Mouse (Mus musculus): ENCODE data around the gene Muc4. TPM values are rescaled to one million over a fixed set of nuclear protein-coding genes. Genes with fewer than 3 reads are reported as not detected.

The Muc4 gene
- total and polyA plus RNA-seq, 2 experiments from 2014 or later, result not detected

- H3K36me3 ChIP-seq (ENCODE audit: insufficient read depth, low read length), result no peaks in the 10 kb centered on the region
- H3K4me2 ChIP-seq (ENCODE audit: low read depth, low read length, poor library complexity, severe bottlenecking), result peak overlapping the region; percentile 18; the same call in 1 of the 2 replicates
- WGBS, result 4% methylated on average over 9 of the region's 9 CpGs
- peak; percentile 92 for TF ChIP-seq CTCF (IDR thresholded peaks at IDR 0.05)
- no peak overlapping the region for H3K4me3 ChIP-seq (ENCODE audit: low read depth, low read length)
- no peak overlapping the region for H3K27ac ChIP-seq (ENCODE audit: low read depth, low read length)
- H3K9me3 ChIP-seq (ENCODE audit: low read length), result no peaks in the 10 kb centered on the region
- H3K9ac ChIP-seq (replicated peaks; ENCODE audit: low read length, poor library complexity, severe bottlenecking), result no peak overlapping the region
- DNase-seq (ENCODE audit: low spot score), result peak; percentile 90
- no peaks in the 10 kb centered on the region for H3K27me3 ChIP-seq (ENCODE audit: insufficient read depth, low read length)
- ATAC-seq (ENCODE audit: low FRiP score), result no peak
- no peaks in the 10 kb centered on the region; the same call in 1 of the 2 replicates for H3K4me1 ChIP-seq (ENCODE audit: insufficient read depth, low read length)
Observed at GRCm38 (mm10) chr16:32812888-32813361, 77.2 kb downstream of the Muc4 start.

- Histone ChIP-seq H3K27me3 (ENCODE audit: insufficient read depth, low read length) (no peaks in the 10 kb centered on the region), H3K36me3 (ENCODE audit: insufficient read depth, low read length) (no peaks in the 10 kb centered on the region), H3K9ac (replicated peaks; ENCODE audit: low read length, poor library complexity, severe bottlenecking) (no peak overlapping the region), H3K27ac (ENCODE audit: low read depth, low read length) (no peak overlapping the region), H3K9me3 (ENCODE audit: low read length) (no peaks in the 10 kb centered on the region), H3K4me1 (ENCODE audit: insufficient read depth, low read length) (no peaks in the 10 kb centered on the region; the same call in 1 of the 2 replicates), H3K4me3 (ENCODE audit: low read depth, low read length) (no peak overlapping the region), H3K4me2 (ENCODE audit: low read depth, low read length, poor library complexity, severe bottlenecking) (peak overlapping the region; percentile 18; the same call in 1 of the 2 replicates)
- ATAC-seq (ENCODE audit: low FRiP score) (no peak), DNase-seq (ENCODE audit: low spot score) (no peak)
- 58% methylated on average over 9 of the region's 9 CpGs for WGBS
- TF ChIP-seq CTCF (IDR thresholded peaks at IDR 0.05), result no peak
Observed at GRCm38 (mm10) chr16:32813362-32813761, 77.7 kb downstream of the Muc4 start.

DNA sequence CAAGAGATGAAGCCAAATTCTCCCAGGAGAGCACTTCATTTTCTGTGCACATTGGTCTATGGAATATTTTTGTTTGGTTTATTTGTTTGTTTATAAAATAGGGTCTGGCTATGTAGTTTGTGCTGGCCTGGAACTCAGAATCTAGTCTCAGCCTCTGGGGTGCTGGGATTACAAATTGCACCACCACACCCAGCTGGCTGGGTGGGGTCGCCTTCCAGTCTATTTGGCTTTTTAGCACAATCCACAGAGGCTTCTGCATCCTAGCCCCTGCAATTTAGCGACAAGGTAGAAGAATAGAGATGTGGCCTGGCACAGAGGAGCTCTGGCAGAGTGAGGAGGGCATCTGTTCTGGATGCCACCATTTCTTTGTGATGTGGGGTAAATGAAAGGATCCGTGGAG lies 78.1 kb downstream of the Muc4 start:
- Histone ChIP-seq H3K4me2 (ENCODE audit: low read depth, low read length, poor library complexity, severe bottlenecking) (no peak overlapping the region), H3K9ac (replicated peaks; ENCODE audit: low read length, poor library complexity, severe bottlenecking) (no peak overlapping the region), H3K27me3 (ENCODE audit: insufficient read depth, low read length) (no peaks in the 10 kb centered on the region), H3K9me3 (ENCODE audit: low read length) (no peaks in the 10 kb centered on the region), H3K36me3 (ENCODE audit: insufficient read depth, low read length) (no peaks in the 10 kb centered on the region), H3K4me1 (ENCODE audit: insufficient read depth, low read length) (no peaks in the 10 kb centered on the region; the same call in 1 of the 2 replicates), H3K27ac (ENCODE audit: low read depth, low read length) (no peak overlapping the region), H3K4me3 (ENCODE audit: low read depth, low read length) (no peak overlapping the region)
- WGBS, result 71% methylated on average over 3 of the region's 3 CpGs
- DNase-seq (ENCODE audit: low spot score) (no peak), ATAC-seq (ENCODE audit: low FRiP score) (no peak)
- no peak for TF ChIP-seq CTCF (IDR thresholded peaks at IDR 0.05)

DNA sequence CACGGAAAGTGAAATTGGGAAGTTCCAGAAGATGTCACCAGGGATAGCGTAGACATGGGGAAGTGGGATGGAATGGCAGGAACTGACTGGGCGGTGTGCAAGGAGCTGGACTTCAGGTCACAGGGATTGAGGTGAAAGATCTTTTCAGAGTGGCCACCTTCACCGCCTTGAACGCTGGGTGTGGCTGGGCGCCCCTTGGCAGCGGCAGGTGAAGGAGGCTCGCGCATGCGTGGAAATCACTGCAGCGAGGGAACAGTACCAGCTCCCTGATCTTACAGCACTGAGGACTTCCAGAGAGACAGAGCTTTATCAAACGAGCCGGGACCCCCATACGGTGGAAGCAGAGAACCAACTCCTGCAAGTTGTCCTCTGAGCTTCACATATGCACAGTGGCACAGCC lies 78.9 kb downstream of the Muc4 start:
- no peak for TF ChIP-seq CTCF (IDR thresholded peaks at IDR 0.05)
- Histone ChIP-seq H3K9ac (replicated peaks; ENCODE audit: low read length, poor library complexity, severe bottlenecking) (0 out of 2 replicates have a peak overlapping the region, but pooled peaks have one; percentile 29), H3K9me3 (ENCODE audit: low read length) (no peaks in the 10 kb centered on the region), H3K36me3 (ENCODE audit: insufficient read depth, low read length) (no peaks in the 10 kb centered on the region), H3K27me3 (ENCODE audit: insufficient read depth, low read length) (no peaks in the 10 kb centered on the region), H3K27ac (ENCODE audit: low read depth, low read length) (no peak overlapping the region), H3K4me2 (ENCODE audit: low read depth, low read length, poor library complexity, severe bottlenecking) (peak overlapping the region; percentile 56), H3K4me1 (ENCODE audit: insufficient read depth, low read length) (no peaks in the 10 kb centered on the region; the same call in 1 of the 2 replicates), H3K4me3 (ENCODE audit: low read depth, low read length) (peak overlapping the region; percentile 30)
- DNase-seq (ENCODE audit: low spot score) (peak; percentile 53), ATAC-seq (ENCODE audit: low FRiP score) (no peak)
- WGBS, result 36% methylated on average over 14 of the region's 14 CpGs

GRCm38 (mm10) chr16:32815160-32815605 lies 79.5 kb downstream of the Muc4 start:
- ATAC-seq (ENCODE audit: low FRiP score), result no peak
- peak overlapping the region; percentile 56 for H3K4me2 ChIP-seq (ENCODE audit: low read depth, low read length, poor library complexity, severe bottlenecking)
- no peak overlapping the region for H3K27ac ChIP-seq (ENCODE audit: low read depth, low read length)
- DNase-seq (ENCODE audit: low spot score), result no peak
- 8% methylated on average over 6 of the region's 6 CpGs for WGBS
- H3K27me3 ChIP-seq (ENCODE audit: insufficient read depth, low read length), result no peaks in the 10 kb centered on the region
- H3K4me1 ChIP-seq (ENCODE audit: insufficient read depth, low read length), result no peaks in the 10 kb centered on the region; the same call in 1 of the 2 replicates
- no peaks in the 10 kb centered on the region for H3K36me3 ChIP-seq (ENCODE audit: insufficient read depth, low read length)
- H3K4me3 ChIP-seq (ENCODE audit: low read depth, low read length), result peak overlapping the region; percentile 30
- TF ChIP-seq CTCF (IDR thresholded peaks at IDR 0.05), result no peak
- no peaks in the 10 kb centered on the region for H3K9me3 ChIP-seq (ENCODE audit: low read length)
- H3K9ac ChIP-seq (replicated peaks; ENCODE audit: low read length, poor library complexity, severe bottlenecking), result no peak overlapping the region

DNA sequence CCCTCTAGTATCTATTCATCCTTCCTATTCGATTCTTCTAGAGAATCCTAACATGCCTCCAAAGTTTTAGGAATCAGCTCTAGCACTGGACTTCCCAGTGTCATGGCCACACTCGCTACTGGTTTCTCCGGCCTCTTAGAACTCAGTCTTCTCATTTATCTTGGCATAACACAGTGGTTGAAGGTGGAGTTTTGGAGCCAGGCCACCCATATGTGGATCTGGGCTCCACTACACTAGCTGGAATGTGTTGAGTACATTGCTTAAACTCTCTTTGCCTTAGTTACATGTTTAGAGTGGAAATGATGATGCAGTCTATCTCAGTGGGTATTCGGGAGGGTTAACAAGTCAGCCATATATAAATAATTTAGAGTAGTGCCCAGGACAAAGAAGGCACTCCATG lies 82.3 kb downstream of the Muc4 start:
- 87% methylated on average over 4 of the region's 4 CpGs for WGBS
- ATAC-seq (ENCODE audit: low FRiP score), result no peak
- Histone ChIP-seq H3K4me3 (ENCODE audit: low read depth, low read length) (no peak overlapping the region), H3K9ac (replicated peaks; ENCODE audit: low read length, poor library complexity, severe bottlenecking) (no peak overlapping the region), H3K4me1 (ENCODE audit: insufficient read depth, low read length) (no peaks in the 10 kb centered on the region; the same call in 1 of the 2 replicates), H3K27ac (ENCODE audit: low read depth, low read length) (no peak overlapping the region), H3K27me3 (ENCODE audit: insufficient read depth, low read length) (no peaks in the 10 kb centered on the region), H3K4me2 (ENCODE audit: low read depth, low read length, poor library complexity, severe bottlenecking) (no peak overlapping the region), H3K9me3 (ENCODE audit: low read length) (no peaks in the 10 kb centered on the region), H3K36me3 (ENCODE audit: insufficient read depth, low read length) (peaks cover 15% of the 10 kb centered on the region)
- no peak for TF ChIP-seq CTCF (IDR thresholded peaks at IDR 0.05)
- no peak for DNase-seq (ENCODE audit: low spot score)
